Mouse (Mus musculus) c-Kit-negative CD71-positive TER-119-positive erythroid progenitor cells, embryonic 14.5 days (primary cell): Measurements from ENCODE around the gene Ccdc171.
"Not testable (repeated sequence)": the region's sequence is repeated elsewhere in the genome, so short reads cannot be mapped to it uniquely, and the experiment has no call there.

Source experiments
- DNase-seq: peaks from one replicate; pipeline ENCODE4 v3.0.0-alpha.2; 2013; ENCODE audit warnings: low read depth, low spot score

Ccdc171 gene

DNA sequence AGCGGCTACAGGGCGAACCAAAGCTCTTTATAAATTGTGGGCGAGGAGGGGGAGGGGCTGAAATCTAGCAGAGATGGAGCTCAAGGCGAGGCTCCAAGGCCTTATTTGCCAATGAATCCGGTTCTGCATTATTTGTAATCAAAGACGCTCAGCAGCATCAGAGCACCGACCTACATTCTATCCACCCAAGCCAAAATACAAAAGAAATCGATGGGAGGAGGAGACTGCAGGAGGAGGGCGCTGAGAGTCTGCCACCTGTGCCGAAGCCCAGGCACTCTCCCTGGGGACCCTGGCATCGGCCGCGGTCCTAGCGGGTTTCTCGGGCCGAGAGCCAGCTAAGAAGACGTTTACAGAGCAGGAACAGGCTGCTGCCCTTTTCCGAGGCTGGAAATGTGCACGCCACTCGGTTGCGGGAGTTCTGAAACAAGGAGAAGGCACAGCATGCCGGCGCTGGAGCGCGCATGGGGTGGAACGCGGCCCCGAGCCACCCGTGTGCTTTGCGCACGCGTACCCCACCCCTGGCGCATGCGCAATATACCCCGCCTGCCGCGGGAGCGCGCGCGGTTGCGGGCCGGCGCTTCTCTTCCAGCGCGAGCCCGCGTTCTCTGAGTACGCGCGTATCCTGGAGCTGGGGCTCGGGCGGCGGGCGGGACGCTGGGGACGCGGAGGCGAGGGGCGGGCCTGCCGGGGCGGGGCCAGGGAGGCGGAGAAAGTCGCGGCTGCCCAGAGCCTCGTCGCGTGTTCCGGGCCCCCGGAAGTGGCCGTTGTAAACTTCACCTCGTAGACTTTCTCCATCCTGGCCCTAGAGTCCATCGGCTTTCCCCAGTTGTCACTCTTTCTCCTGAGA, at the start of gene Ccdc171:
Gene Ccdc171, plus strand, starts transcription at position 703 of the 847 bp plus-strand sequence.
- peak; percentile 89 for DNase-seq

DNA sequence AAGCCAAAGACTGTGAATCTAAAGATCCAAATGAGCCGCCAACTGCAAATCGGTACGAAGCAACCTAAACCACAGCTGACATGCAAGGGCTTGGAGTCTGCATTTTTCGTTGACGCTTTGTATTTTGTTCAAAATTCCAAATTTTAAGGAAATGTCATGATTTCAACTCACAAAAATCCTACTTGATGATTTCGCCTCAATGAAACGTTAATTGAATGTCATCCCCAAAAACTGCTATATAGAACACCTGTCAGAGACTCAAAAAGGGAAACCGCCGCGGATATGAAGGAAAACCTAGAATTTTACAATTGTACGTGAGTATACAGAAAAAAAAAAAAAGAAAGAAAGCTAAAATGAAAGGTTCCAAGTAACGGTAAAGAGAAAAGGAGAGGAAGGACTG, 40.1 kb upstream of the Ccdc171 start:
- DNase-seq = no peak

DNA sequence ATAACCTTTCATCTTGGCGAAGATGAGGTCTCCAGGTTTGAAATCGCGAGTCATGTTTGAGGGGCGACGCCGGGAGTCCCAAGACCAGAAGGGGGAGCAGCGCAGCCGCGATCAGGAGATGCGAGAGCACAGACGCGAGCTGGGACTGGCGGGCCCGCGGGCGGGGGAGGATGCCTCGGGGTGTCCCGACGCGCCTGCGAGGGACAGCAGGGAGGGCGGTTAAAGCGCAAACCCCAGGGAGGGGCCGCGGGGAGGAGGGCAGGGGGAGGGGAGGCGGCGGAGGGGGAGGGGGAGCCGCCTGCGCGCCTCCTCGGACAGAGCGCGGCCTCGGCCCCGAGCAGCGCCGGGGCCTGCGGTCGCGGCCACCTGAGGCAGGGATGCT, 39.6 kb upstream of the Ccdc171 start:
- DNase-seq = peak; percentile 71

DNA sequence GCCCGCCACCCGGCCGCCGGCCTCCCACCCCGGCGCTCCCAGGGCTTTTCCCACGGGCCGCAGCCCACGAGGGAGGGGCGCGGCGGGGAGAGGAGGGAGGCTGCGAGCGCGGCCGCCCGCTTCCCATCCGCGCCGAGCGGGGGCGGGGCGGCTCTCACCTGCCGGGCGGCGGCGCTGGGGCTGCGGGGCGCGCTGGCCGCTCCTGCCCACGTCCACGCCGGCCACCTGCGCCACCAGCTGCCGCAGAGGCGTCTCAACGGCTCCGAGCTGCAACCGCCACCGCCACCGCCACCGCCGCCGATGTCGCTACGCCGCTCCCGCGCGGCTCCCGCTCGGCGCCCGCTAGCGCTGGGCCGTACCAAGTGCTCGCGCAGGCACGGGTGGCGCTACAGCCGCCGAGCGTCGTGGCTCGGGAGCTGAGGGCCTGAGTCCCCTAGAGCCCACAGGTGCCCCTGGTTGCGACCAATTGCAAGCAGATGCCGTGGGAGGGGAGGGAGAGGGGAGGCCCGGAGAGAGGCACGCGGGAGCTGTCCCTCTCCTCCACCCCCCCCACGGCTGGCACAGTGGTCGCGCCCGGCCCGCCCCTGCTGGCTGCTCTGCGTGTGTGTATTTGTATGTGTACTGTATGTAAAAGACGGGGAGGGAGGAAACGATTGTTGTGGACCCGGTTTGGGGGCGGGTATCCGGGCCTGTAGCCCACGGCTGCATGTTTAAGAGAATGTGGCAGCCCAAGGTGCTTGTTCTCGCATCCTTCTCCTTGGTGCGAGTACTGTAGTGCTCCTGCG, 39.0 kb upstream of the Ccdc171 start, which contains the start of gene Psip1:
Gene Psip1, minus strand, starts transcription at position 343 of the 785 bp plus-strand sequence.
- peak; percentile 79 for DNase-seq

DNA sequence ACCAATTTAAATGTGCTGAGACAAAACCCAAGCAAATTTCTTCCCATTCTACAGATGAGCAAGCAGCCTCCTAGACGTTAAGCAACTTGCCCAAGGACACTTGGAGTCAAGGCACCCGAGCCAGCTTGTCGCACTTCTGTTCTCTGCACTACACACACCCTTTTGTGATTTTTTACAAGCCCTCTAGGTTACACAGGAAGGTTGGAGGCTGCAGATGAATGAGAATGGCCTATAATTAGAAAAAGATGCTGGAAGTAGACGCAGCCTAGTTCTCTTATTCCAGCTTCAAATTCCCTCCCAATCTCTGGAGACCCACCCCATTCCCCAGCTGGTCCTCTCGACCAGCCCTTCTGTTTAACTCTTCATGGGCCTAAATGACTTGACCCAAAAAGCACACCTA, 36.2 kb upstream of the Ccdc171 start:
- no peak for DNase-seq

DNA sequence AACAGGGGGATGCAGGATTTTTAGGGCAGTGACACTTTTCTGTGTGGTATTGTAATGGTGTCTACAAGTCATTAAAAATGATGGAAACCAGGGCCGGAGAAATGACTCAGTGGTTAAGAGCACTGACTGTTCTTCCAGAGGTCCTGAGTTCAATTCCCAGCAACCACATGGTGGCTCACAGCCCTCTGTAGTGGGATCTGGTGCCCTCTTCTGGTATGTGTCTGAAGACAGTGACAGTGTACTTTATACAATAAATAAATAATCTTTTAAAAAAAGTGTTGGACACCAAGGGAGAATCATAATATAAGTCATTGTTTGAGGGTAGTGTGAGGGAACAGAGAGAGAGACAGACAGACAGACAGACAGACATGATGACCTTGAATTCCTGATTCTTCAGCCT, 32.2 kb upstream of the Ccdc171 start:
- DNase-seq = no peak

DNA sequence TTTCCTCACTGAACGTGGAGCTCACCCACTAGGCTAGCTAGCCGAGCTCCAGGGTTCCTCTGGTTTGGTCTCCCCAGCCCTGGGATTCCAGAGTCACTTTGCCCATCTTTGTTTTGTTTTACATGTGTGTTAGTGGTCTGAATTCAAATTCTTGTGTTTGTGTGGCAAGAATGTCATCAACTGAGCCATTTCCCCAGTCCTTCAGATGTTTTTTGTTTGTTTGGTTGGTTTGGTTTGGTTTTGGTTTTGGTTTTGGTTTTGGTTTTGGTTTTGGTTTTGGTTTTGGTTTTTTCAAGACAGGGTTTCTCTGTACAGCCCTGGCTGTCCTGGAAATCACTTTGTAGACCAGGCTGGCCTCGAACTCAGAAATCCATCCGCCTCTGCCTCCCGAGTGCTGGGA, 28.3 kb upstream of the Ccdc171 start:
- not testable (repeated sequence) for DNase-seq

DNA sequence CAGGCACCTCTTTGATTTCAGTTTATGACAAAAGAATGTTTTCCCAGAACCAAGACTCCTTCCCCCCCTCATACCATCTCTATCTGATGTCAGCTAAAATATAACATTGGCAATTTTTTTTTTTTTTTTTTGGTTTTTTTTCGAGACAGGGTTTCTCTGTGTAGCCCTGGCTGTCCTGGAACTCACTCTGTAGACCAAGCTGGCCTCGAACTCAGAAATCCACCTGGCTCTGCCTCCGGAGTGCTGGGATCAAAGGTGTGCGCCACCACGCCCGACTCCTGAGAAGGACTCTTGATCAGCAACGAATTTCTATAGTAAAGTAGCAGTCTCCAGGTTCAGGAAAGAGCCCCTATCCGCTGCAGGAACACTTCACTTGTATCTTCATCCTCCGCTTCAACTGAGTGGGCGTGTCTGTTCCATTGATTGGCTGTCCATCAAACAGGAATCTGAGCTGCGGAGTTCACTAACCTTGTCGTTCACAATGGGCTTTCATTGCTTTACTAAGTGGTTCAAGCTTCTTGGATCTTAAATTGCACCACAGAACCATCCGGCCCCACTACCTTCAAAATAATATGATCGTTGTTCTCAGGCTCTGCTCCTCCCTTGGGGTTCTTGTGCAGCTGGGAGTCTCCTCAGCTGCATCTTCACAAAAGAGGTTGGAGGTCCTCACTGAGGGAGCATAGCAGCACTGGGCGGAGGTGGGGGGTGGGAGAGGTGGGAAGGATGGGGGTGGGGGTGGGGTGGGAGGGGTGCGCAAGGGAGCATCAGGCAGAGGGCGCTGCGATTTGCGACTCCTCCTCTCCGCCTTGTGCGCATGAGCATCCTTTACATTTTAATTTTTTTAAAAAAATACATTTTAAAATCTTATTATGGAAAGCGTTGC, 24.9 kb upstream of the Ccdc171 start:
- DNase-seq = no peak

DNA sequence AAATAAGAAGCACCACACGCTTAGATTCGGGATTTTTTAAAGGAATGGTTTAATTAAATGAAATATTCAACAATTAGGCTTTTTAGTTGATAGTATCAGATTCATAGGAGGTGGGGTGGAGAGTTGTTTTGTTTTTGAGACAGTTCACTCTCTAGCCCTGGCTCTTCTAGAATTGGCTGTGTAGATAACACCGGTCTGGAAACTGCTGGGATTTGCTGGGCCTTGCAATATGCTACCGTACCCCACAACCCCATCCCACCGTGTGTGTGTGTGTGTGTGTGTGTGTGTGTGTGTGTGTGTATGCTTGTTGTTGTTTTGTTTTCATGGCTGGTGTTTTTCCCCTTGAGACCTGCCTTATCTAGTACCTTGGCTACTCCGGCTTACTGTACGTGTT, 24.3 kb upstream of the Ccdc171 start:
- DNase-seq = no peak

DNA sequence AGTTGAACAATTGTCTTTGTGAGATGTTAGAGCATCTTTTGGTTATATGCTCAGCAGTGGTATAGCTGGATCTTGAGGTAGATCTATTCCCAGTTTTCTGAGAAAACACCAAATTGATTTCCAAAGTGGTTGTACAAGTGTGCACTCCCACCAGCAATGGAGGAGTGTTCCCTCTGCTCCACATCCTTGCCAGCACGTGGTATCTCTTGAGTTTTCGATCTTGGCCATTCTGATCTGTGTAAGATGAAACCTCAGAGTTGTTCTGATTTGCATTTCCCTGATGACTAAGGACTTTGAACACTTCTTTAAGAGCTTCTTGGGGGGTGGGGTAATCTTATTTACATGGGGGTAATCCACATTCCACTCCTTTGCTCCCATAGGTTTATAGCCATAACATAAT, 15.7 kb upstream of the Ccdc171 start:
- no peak for DNase-seq

DNA sequence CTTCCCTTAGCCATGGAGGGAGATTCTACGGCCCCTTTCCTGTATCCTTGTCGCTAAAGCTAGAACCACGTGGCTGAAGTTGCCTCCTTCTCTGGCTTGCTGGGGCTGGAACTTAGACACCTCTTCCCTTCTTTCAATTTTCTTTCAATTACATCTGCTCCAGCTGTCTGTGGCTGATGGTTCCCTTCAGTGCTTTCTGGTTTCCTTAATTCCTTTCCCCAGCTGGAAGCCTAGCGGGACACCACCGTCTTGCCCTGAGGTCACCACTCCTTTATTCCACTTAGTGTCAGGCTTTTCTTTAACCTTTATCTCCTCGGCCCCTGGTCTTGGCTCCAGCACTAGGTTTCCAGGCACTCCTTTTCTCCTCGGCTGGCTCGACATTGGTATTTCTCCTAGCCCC, 14.3 kb upstream of the Ccdc171 start:
- no peak for DNase-seq

DNA sequence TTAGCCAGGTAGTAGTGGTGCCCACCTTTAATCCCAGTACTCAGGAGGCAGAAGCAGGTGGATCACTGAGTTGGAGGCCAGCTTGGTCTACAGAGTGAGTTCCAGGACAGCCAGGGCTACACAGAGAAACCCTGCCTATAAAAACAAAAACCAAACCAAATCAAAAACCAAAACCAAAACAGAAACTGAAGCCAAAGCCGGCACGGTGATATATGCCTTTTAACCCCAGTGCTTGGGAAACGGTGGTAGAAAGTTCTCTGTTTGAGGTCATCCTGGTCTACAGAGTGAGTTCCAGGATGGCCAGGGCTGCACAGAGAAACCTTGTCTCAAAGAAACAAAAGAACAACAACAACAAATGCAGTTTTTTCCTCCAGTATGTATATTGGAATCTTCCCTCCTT, 13.1 kb upstream of the Ccdc171 start:
- DNase-seq = no peak

DNA sequence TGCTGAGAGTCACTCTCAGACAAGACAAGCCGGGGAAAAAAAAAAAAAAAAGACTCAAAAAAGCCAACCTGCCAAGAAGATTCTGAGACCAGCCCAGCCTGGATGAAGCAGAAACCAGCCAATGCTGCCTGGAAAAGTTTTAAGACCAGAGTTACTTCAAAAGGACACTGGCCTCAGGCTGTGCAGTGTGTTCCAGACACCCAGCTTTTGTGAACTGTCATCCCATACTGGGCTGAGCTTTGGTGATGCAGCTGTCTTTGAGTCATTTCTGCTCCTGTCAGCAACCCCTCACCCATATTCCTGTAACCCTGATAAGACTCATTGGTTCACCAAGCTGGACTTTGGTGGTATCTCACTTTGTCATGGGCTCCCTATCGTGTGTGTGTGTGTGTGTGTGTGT, 12.7 kb upstream of the Ccdc171 start:
- DNase-seq = no peak

DNA sequence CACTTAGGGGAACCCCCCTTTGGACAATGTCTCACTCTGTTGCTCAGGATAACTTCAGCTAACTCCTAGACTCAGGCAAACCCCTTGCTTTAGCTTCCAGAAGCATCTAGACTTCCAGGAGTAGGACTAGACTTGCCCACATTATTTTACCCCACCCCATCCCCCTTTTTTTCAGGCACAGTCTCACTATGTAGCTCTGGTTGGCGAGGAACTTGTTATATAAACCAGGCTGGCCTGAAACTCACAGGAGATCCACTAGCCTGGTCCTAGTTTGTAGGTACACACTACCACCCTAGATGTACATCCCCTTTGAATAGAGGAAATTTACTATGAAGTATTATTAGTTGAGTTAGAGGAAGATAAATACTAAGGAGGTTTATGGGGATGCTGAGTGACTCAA, 11.2 kb upstream of the Ccdc171 start:
- DNase-seq = no peak

DNA sequence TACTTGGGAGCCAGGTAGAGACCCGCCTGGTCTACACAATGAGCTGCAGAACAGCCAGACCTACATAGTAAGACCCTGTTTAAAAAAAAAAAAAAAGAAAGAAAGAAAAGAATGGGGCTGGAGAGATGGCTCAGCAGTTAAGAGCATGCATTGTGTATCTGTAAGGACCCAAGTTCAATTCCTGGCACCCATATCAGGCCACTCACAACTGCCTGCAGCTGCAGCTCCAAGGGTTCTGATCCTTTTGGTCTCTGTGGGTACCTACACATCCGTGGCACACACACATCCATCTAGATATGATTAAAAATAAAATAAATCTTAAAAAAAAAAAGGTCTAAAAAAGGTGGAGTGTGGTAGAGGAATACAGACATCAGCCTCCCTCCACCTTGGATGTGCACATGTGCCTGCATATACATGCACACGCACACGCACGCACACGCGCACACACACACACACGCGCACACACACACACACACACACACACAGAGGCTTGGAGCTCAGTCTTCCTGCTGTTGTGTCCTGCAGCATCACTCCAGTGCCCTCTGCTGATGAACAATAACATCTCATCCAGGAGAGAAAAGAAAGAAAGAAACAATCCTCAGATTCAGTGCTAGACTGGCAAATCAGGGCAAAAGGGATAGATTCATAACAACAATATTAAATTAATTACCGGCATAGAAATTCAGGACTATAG, 10.2 kb upstream of the Ccdc171 start:
- DNase-seq = no peak

DNA sequence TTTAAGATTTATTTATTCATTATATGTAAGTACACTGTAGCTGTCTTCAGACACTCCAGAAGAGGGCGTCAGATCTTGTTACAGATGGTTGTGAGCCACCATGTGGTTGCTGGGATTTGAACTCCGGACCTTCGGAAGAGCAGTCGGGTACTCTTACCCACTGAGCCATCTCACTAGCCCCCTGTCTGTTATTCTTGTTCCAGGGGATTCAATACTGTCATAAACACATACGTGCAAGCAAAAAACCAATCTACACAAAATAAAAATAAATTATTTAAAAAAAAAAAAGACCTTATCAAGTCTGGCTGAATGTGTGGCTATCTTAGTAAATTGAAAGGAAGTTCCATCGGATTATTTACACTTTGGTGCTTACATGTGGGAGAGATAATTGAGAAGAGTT, 9.2 kb upstream of the Ccdc171 start:
- DNase-seq = not testable (repeated sequence)

DNA sequence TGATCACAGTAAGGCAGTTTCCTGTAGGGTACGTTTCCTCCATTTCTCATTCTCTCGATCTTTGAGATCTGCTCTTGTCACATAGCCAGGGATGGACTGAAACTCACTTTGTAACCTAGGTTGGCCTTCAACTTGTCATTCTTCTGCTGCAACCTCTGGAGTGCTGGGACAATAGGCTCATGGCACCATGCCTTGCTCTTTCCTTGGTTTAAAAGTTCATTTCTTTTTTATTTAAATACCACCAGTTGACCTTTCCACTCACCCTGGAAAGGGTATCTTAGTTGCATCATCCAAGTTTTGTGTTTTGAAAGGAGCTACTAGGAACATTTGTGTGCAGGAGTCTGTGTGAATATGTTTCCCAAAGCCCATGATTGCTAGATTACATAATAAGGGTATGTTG, 6.2 kb upstream of the Ccdc171 start:
- DNase-seq = no peak

DNA sequence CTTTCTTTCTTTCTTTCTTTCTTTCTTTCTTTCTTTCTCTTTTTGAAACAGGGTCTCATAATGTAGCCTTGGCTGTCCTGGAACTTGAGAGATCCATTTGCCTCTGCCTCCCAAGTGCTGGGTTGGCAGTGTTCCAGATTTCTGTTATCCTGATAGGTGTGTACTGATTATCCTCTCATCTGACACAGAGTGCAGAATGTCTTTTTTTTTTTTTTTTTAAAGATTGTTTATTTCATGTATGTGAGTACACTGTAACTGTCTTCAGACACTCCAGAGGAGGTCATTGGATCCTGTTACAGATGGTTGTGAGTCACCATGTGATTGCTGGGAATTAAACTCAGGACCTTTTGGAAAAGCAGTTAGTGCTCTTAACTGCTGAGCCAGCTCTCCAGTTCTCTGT, 5.5 kb upstream of the Ccdc171 start:
- DNase-seq = no peak

DNA sequence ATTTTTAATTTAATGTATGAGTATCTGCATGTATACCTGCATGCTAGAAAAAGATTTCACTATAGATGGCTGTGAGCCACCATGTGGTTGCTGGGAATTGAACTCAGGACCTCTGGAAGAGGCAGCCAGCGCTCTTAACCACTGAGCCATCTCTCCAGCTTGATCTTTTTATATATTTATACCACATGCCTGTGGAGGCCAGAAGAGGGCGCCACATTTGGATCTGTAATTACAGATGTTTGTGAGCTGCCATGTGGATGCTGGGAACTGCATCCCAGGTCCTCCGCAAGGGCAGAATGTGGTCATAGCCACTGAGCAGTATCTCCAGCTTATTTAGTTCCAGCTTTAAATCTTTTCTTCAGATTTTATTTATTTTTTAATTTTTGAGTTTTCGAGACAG, 5.0 kb upstream of the Ccdc171 start:
- no peak for DNase-seq

DNA sequence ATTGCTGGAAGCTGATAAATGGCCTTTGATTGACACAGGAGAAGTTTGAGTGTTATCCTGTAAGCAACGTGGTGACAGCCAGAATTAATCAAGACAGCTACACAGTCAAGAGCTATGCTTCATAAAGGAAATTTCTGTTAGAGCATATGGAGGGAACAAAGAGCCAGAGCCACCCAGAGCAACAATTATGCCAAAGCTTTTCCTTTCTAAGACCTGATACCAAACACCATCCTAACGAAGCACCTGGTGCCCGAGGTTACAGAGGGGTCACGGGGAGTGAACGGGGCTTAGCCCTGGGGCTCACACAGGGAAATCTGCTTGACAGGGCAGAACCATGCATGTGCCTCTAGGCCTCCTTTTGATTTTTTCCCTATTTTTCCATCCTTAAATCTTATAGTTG, 3.3 kb upstream of the Ccdc171 start:
- DNase-seq = no peak

DNA sequence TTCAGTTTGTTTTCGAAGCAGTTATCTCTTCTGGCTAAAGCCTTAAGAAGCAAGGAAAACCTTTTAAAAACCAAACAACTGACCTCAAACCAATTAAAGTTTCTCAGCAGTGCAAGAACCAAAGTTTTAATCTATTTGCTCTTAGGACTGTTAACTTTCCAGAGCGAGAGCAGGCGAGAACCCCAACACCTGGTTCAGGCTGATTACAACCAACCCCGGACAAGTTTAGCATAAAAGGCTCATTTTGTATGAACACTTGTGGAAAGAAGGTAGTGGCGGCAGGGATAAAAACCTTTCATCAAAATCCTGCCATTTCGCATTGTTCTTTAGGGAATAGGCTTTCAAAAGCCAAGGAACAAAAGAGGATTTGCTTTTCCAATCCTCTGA, 896 bp upstream of the Ccdc171 start:
- DNase-seq = peak; percentile 15
